Mouse (Mus musculus) gastrocnemius, adult 18-20 months (tissue): ENCODE data around the gene Pcnx3. TPM values are rescaled to one million over a fixed set of nuclear protein-coding genes. Genes with fewer than 3 reads are reported as not detected.
"Not testable (repeated sequence)": the region's sequence is repeated elsewhere in the genome, so short reads cannot be mapped to it uniquely, and the experiment has no call there.

Experiments
- DNase-seq: peaks from one replicate; pipeline ENCODE4 v3.0.0; 2021; ENCODE audit warnings: low spot score
- total RNA-seq, 2 experiments: library from RNA; stranded (reverse); gene quantifications; 2 replicates each; pipeline ENCODE4 v1.2.3; 2021

The Pcnx3 gene
- total RNA-seq, 2 experiments from 2014 or later = 12.5 to 13.8 TPM

DNA sequence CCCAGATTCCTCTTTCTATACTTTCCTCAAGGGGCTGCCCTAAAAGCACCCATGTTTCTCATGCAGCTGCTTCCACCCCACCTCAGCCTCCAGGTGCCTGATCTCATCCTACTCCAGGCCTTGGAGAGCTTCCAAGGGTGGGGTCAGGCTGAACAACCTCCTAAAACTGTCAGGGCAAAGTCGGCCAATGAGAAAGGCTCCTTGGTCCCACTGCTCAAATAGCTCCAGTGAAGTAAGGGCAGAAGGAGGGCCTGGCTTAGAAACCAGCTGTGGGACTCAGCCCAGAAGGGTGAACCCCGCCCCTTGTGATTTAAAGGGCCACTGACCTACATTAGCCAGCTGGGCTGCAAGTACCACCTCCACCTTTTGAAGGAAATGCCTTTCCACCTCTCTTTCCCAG is 25.0 kb upstream of the Pcnx3 start:
- peak; percentile 92 for DNase-seq

DNA sequence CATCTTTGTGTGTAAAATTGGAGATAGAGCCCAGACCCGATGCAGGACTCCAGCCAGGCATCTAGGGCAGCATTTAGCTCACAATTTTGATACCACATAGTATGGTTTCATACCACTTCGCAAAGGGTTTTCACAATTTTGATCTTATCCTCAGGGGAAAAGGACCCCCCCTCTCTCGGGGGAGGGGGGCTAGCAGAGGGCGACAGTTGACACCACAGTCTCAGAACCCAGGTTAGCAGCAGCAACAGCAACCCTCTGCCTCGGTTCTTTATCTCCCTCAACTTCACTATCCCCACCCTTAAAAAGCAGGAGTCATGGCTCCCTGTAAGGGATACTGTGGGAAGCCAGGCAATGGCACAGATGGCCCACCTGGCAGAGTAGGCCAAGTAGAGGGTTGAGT is 24.5 kb upstream of the Pcnx3 start:
- DNase-seq = no peak

DNA sequence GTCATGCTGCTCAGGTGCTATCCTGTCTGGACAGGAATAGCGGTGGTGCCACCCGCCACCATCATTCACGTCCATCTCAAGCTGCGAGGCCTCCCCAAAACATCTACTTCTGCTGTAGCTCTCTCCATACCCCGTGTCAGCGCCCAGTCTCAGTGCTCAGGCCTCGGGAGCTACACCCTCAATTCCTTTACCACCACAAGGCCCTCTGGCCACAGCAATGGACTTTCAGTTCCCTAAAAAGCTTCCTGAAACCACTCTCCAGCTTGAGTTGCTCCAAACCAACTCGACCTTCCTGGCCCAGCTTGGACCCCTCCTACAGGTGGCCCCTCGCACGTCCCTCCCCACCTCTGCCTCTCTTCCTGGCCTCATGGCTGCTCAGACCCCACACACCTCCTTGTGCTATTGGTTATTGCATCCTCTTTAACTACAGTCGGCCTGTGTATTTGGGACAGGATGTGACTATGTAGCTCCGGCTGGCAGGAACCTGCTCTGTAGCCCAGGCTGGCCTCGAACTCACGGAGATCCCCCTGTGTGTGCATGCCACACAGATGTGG is 23.3 kb upstream of the Pcnx3 start:
- no peak for DNase-seq

DNA sequence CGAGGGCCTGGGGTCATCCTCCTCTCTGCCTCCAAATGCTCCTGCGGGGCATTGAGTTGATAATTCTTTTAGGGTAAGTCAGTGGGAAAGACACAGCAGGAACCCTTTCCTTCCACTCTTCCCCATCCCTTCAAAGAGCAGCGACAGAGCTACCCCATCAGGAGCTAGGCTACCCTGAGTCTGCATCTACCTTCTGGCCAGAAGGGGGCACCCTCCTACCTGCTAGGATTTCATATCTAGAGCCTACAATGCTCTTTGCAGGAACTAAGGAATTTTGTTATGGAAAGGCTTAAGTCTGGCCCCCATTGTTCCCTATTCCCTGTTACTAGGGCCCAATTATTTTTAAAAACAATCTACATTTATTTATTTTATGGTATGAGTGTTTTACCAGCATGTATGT is 22.5 kb upstream of the Pcnx3 start:
- peak; percentile 79 for DNase-seq

DNA sequence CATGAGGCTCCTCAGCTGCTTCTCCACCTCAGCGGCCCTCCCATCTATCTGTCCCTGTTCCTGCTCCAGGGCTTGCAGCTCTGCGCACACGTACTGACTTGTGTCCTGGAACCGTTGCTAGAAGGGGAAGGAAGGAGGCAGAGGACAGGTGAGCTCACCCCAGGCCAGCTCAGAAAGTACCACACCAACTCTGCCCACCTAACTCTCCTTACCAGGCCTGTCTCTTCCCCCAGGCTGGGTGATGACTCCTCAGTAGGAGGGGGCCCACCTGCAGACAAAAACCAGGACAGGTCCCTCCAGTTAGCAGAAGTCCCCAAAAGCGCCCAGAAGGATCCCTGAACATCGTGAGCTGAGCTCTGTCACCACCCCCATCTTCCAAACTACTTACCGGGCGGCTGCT is 21.9 kb upstream of the Pcnx3 start:
- DNase-seq = no peak

DNA sequence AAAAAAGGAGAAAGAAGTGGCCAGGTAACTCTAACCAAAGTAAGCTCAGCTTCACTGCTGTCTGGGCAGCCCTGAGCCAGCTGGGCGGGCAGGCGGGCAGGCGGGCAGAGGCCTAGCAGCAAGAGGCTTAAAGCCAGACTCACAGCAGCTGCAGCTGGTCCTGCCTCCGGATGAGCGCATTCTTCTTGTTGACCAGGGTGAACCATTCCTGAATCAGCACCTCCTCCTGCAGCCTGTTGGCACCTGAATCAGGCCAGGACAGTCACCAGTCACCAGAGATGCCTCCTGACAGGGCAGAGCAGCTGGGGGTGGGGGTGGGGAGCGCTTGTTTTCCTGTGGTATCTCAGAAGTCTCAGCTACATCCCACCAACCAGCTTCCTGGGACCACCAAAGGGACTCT is 21.4 kb upstream of the Pcnx3 start:
- no peak for DNase-seq

DNA sequence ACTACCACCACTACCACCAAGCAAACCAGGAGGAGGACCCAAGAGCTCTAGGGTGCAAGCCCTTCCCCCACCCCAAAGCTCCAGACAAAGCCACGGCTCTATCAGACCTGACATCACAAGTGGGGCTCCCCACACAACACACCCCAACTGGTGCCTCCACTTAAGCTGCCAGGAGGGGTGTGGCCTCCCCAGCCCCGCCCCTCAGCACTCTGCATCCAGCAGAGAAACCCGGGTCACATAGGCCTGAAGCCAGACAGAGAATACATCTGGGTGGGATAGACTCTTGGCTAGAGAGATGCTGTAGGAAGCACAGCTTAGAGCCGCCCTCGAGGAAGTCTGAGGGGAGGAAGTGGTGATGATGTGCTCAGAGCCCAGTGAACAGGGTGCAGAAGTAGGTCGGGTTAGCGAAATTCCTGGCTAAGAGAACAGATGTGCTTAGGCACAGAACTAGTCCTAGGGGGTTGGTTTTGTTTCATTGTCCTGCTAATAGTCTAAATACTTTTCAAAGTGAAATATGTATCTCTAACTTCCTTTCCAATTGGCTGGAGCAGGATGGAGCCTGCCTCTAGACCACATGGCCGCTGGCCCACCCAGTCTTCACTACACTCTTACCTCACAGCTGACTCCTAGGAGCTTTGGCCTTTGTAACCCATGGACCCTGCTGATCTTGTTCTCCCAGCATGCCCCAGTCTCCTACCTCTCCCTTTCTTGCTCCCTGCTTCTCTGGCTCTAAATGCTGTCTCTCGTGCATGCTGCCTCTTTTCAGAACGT is 16.3 kb upstream of the Pcnx3 start:
- DNase-seq = no peak

DNA sequence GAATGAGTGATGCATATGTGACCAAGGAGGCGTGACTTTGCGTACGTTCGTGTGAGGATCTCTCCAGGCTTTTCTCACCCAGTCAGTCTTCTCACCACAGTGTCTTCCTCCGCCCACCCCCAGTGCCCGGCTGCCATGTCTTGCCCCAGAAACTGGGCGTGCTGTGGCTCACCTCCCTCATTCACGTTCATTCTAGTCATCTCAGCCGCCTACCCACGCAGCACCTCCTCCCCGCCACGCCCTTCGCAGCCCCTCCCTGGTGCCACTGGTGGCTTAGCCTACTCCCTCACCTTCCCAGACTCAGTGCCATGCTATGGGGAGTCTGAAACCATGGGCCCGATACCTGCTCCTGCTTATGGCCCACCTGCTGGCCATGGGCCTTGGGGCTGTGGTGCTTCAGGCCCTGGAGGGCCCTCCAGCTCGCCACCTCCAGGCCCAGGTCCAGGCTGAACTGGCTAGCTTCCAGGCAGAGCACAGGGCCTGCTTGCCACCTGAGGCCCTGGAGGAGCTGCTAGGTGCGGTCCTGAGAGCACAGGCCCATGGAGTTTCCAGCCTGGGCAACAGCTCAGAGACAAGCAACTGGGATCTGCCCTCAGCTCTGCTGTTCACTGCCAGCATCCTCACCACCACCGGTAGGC is 15.6 kb upstream of the Pcnx3 start, which contains the start of gene Kcnk7:
Kcnk7 (plus strand) TSS at position 205 of the 638 bp plus-strand sequence.
- DNase-seq = no peak

DNA sequence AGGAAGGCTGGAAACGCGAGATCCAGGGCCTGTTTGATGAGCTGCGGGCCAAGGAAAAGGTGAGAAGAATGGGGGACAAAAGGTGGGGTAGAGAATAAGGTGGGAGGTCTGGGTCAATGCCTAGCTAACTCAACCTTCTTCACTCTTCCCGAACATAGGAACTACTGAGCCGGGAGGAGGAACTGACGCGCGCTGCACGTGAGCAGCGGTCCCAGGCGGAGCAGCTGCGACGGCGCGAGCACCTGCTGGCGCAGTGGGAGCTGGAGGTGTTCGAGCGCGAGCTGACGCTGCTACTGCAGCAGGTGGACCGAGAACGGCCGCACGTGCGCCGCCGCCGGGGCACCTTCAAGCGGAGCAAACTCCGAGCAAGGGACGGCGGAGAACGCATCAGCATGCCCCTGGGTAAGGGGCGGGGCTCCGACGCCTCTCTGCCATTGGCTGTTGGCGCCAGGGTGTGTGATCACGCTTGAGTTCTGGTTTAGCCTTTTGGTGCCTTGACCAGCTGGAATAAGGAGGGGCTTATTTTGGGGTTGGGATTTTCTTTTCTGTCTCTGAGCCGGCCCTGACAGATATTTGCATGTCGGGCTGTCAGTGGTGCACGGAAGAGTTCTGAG is 7.2 kb upstream of the Pcnx3 start:
- DNase-seq = no peak

DNA sequence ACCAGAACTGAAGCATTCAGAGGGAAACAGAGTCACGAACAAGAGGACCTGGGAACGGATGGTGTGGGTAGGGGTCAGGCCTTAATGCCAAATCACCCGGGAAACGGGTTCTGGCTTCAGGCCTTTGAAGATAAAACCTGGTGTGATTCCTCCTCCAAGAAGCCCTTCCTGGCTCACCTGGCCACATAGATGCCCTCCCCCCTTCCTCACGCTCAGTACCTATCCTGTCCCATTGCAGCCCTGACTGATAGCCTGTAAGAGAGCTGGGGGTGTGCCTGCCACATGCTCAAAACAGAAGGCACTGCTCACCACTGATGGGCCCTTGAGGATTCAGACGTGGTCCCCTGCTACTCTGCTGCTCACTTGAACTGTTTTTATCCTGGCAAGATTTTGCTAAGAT is 5.1 kb upstream of the Pcnx3 start:
- DNase-seq = no peak

DNA sequence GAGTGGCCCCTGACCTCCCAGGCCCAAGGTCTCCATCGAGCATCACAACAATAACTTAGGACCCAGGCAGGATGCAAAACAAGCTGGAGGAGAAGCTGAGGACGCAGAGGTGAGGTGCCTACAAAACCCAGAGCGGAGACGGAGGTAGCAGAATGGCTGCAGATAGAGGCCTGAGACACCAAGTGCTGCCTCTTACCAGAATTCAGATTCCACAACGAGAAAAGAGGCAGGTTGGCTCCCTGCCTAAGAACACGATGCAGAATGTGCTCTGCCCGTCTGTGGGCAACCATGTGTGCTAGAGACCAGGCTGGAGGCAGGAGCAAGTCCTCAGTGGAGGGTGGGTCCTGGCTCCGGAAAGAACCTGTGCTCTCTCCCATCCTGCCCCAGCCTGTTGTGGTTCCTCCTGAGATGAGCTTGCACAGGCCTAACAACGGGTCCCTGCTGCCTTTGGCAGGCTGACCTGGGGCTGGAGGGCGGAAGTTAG is 4.2 kb upstream of the Pcnx3 start:
- DNase-seq = no peak

DNA sequence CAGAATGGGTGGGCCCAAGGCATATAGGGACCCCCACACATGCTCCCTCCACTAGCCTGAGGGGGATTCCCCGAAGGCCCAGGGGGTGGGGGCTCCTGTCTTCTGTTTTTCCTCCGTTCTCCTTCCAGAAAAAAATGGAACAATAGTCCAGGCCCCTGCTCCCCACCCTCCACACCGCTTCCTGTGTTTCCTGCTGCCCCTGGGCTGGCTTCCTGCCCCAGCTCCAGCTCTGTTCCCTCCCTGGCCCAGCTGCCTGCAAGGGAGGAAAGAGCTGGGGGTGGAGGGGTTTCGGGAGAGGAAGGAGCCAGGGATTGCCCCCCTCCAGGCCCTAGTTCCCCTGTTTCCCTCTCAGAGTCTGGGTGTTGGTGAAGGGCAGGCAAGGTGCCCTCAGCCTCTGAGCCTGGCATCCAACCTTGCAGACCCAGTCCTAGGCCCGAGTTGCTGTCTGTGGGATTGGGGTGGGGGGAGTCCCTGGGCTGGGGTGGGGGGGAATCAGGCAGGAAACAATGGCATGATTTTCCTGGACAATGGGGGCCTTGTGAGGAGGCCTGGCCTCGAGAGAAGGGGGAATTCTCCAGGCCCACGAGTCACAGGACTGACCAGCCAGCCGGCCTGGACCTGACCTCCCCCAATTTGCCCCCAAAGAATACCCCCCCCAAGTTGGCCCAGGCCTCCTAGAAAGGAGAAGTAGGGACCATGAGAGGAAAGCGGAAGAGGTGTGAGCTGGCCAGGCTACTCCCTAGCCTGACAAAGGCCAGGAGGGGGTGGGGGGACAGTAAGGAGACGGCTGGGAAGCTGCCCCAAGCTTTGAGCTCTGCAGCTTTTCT is 3.6 kb upstream of the Pcnx3 start:
- DNase-seq = no peak

DNA sequence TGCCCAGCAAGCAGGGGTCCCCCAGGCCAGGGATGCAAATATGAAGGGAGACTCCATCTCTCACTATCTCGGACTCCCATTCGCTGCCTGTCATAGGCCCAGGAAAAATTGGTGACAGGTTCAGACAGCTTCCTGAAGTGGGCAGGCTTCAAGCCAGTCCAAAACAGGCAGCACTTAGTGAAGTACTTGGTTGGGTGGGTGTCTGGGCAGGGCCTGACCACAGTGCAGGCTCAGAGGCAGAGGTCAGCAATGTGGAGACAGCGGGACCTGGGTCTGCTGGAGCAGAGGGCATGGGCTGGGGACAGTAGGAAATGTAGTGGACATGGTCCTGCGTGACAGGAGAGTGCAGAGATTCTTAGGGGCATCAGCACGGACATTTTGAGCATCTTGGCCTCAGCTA is 2.9 kb upstream of the Pcnx3 start:
- DNase-seq = no peak

DNA sequence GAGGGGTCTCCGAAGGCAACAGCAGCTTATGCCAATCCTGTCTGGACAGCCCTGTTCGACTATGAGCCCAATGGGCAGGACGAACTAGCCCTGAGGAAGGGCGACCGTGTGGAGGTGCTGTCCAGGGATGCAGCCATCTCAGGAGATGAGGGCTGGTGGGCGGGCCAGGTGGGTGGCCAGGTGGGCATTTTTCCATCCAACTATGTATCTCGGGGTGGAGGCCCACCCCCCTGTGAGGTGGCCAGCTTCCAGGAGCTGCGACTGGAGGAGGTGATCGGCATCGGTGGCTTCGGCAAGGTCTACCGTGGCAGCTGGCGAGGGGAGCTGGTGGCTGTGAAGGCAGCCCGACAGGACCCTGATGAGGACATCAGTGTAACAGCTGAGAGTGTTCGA is 1.6 kb upstream of the Pcnx3 start:
- no peak for DNase-seq

DNA sequence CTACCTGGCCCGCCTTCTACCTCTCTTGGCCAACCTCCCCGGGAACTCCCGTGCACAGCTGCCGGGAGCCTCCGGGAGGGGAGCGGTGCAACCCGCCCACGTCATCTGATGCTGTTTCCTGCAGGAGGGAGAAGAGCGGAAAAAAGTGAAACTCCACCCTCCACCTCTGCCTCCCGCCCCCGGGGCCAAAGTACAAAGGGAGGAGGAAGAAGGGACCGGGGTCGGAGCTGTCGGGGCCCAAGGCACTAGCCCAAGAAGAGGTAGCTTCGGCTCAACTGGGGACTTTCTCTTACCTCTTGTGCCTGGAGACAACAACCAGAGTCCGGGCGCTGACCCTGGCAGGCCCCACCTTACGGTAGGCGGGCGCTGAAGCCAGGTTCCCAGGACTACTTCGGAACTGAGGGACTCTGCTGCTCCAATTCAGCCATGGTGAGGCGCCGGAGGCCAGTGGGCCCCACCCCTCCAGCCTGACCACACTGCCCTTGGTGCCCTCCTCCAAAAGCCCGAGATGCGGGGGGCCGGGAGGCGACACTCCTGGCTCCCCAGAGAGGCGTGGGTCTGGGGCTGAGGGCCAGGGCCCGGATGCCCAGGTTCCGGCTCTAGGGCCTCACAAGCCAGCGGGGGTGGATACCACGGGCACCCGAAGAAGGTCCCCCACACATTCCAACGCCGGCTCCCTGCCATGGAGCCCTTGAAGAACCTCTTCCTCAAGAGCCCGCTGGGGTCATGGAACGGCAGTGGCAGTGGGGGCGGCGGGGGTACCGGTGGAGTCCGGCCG is 1.0 kb upstream of the Pcnx3 start:
- DNase-seq = peak; percentile 89

DNA sequence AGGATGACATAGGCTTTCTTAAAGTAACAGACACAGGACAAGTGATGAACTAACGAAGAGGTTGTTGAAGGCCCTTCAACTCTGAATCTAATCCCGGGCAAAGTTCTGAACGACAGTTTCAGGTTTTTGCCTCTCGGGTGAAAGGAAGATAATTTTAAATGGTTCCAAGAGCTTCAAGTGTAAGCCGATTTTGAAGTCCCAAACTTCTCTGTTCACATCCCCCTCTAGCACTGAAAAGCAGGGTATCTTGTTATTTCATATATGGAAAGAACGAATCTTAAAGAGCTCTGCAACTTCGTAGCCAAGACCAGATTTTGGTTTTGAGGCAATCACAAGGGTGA is 350 bp upstream of the Pcnx3 start:
- no peak for DNase-seq

DNA sequence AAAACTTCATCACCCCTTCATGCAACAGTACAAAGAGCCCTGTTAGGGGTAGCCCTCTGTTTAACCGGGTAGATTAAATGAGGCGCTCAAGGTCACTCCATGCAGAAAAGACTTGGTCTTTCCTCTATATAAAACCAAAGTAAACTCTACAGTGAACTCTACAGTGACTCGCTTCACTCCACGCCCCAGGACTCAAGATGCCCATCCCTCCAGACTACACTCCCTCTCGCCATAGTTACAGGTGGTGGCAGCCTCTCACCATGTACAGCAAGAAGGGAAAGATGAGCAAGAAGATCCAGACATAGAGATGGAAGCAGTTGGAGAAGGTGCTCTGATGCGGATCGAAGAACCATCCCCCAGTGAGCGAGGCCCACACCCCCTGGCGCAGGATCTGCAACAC is 970 bp downstream of the Pcnx3 start:
- DNase-seq = no peak

DNA sequence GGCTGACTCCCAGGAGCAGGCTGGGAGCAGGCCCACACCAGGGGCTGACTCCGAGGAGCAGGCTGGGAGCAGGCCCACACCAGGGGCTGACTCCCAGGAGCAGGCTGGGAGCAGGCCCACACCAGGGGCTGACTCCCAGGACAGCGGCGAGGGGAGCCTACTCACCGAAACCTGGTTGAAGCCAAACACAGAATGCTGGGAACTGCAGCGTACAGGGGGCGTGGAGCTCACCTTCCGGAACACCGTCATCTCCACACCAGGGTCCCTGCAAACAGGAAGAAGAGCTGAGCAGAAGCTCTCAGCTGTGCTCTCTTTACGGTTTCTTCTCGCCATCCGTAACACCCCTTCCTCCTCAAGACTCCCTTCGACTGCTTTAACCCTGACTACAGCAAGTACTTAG is 1.8 kb downstream of the Pcnx3 start:
- DNase-seq = not testable (repeated sequence)

DNA sequence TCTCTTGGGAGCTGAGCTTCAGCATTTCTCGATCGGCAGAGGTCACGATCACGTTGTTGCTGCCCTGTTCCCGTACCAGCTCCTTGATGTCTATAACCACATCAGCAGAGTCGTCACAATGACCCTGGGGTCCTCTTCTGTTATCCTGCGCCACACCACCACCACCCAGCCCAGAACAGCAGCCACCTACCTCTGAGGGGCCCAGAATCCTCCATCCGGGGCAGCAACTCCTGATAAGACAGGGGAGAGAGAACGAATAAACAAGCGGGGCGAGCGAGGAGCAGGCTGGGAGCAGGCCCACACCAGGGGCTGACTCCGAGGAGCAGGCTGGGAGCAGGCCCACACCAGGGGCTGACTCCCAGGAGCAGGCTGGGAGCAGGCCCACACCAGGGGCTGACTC is 2.3 kb downstream of the Pcnx3 start:
- DNase-seq = no peak

DNA sequence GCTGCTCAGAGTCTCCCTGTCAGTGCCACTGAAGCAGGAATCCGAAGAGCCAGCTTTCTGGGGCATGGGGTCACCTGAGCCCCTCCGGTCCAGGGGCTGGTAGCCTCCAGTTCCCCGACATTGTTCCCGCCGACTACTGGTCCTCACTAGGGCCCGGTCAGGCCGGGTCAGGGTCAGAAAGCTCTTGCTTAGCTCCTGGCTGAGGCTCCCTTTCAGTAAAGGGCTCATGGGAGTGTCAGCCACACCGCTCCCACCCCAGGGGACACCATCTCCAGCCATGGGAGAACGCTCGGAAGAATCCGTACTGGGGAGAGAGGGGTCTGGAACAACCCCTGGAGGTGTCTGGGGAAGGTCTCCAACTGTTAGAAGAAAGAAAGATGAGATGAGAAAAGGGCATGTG is 2.8 kb downstream of the Pcnx3 start:
- no peak for DNase-seq

DNA sequence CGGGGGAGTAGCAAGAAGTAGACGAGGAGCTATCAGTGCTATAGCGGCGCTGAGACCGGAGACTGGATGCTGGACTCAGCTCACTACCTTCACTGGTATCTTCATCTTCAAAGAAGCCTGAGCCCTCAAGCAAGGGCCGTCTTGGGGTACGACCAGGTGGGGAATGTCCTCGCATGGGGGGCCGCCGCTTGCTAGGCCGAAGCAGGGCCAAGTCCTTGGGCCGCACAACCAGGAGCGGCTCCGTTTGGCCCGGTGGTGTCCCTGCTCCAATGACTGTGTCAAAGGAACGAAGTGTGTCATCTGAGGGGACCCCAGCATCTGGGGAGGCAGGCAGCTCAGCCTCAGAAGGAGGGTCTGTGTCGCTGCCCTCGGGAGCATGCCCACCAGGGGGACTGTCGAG is 3.3 kb downstream of the Pcnx3 start:
- DNase-seq = no peak
